Mouse (Mus musculus): ENCODE data around the gene Fut1. TPM values are rescaled to one million over a fixed set of nuclear protein-coding genes. Genes with fewer than 3 reads are reported as not detected.
"Not testable (repeated sequence)": the region's sequence is repeated elsewhere in the genome, so short reads cannot be mapped to it uniquely, and the experiment has no call there.

Gene Fut1
- polyA plus RNA-seq, 1 experiment, result 2.5 TPM

DNA sequence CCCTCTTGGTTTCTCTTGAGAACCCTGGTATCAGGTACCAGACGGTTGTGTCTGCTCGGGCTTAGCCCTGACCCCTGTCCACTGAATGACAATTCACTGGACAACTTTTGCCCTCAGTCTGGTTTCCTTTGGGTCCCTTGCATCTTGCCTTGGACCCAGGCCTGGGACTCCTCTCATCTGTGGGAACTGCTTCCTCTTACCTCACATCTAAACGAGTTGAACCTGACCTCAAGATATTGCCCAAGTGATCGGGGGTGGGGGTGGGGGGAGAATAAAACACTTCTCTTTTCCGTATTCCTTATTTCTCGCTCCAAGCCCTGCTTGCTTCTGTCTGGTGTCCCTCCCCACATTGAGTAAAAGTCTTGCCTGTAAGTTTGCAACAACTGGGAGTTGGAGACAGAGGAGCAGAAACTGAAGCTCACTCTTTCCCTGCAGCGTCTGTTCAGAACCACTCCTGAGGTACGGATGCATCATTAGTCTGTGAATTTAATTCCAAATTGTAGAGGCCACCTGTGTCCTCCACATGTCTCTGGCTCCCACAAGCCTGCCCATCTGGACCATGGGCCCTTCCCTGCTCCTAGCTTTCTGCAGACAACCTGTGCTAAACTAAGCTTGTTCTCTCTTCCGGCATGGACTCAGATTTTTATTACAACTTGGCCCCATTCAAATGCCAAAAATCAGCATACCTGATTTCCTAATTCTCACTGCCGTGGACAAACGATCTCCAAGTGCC, 43.8 kb downstream of the Fut1 start:
- no peak overlapping the region for H3K27ac ChIP-seq (ENCODE audit: insufficient read depth, low read depth, low read length)
- no peak for TF ChIP-seq CTCF (IDR thresholded peaks at IDR 0.05; ENCODE audit: extremely low read depth, insufficient read length, insufficient replicate concordance, low read depth, low read length)
- no peak for TF ChIP-seq POLR2A (IDR thresholded peaks at IDR 0.05; ENCODE audit: low read depth, low read length)
- 77% methylated on average over 11 of the region's 11 CpGs for WGBS

DNA sequence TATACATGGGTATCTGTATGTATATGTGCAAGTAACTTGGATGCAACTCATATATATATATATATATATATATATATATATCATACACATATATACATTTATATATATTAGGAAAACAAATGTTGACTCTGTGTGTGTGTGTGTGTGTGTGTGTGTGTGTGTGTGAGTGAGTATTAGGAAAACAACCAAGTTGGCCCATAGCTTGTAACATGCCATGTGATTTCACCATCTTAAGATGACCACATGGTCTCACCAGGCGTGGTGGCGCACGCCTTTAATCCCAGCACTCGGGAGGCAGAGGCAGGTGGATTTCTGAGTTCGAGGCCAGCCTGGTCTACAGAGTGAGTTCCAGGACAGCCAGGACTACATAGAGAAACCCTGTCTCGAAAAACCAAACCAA, 44.6 kb downstream of the Fut1 start:
- not testable (repeated sequence) for H3K4me3 ChIP-seq (ENCODE audit: low read depth, low read length); H3K27ac ChIP-seq (ENCODE audit: insufficient read depth, low read depth, low read length); H3K36me3 ChIP-seq (ENCODE audit: control insufficient read depth, insufficient read depth, low read length); H3K4me1 ChIP-seq (ENCODE audit: control insufficient read depth, insufficient read depth, insufficient read length, low read length)
- 89% methylated on average over 6 of the region's 6 CpGs for WGBS
- H3K27me3 ChIP-seq (ENCODE audit: control insufficient read depth, insufficient read depth, low read length), result peaks cover 45% of the 10 kb centered on the region

More for the DNA sequence above, 43.8 kb downstream of the Fut1 start:
- Histone ChIP-seq H3K4me3 (ENCODE audit: low read depth, low read length) (no peak overlapping the region), H3K4me1 (ENCODE audit: control insufficient read depth, insufficient read depth, insufficient read length, low read length) (no peaks in the 10 kb centered on the region), H3K36me3 (ENCODE audit: control insufficient read depth, insufficient read depth, low read length) (no peaks in the 10 kb centered on the region), H3K27me3 (ENCODE audit: control insufficient read depth, insufficient read depth, low read length) (peaks cover 40% of the 10 kb centered on the region)

DNA sequence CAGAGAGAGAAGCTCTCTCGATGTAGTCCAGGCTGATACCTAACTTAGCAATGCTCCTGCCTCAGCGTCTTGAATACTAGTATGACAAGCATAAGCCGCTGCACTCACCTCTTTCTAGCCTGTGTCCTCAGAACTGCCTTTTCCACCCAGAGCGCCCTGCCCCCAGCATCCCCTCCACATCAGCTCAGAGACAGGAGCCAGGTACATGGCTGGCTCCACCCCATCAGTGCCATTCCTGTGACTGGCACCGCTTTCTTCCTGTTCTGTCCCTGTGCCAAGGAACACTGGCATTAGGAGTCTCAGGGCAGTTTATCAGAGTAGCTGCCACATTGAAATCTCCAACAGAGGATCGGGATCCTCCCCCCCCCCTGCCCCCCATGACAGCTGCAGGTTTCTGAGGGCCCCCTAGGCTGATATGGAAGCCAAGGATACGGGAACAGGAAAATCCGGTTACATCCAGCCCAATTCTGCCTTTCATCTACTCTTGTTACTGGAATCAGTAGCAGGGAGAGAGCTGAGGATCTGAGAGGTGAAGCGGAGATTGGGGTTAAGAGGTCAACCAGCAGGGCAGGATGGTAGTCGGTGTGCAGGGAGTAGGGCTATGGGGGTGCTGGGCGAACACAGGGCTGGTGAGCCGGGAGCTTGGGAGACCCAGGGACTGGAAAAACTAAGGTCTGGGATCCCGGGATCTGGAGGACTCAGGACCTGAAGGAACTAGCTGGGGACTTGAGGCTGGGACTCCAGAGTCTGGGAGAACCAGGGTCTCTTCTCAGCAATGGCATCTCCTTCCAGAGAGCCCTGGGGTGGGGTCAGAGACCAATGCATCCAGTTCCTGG, 48.4 kb downstream of the Fut1 start:
- 32% methylated on average over 13 of the region's 13 CpGs for WGBS
- no peak overlapping the region for H3K27ac ChIP-seq (ENCODE audit: insufficient read depth, low read depth, low read length)
- TF ChIP-seq CTCF (IDR thresholded peaks at IDR 0.05; ENCODE audit: extremely low read depth, insufficient read length, insufficient replicate concordance, low read depth, low read length) (no peak), POLR2A (IDR thresholded peaks at IDR 0.05; ENCODE audit: low read depth, low read length) (no peak)
- H3K4me3 ChIP-seq (ENCODE audit: low read depth, low read length), result peak overlapping the region; percentile 32
- H3K4me1 ChIP-seq (ENCODE audit: control insufficient read depth, insufficient read depth, insufficient read length, low read length), result peaks cover 2% of the 10 kb centered on the region; the same call in 1 of the 2 replicates
- H3K36me3 ChIP-seq (ENCODE audit: control insufficient read depth, insufficient read depth, low read length), result no peaks in the 10 kb centered on the region
- H3K27me3 ChIP-seq (ENCODE audit: control insufficient read depth, insufficient read depth, low read length), result peaks cover 44% of the 10 kb centered on the region

DNA sequence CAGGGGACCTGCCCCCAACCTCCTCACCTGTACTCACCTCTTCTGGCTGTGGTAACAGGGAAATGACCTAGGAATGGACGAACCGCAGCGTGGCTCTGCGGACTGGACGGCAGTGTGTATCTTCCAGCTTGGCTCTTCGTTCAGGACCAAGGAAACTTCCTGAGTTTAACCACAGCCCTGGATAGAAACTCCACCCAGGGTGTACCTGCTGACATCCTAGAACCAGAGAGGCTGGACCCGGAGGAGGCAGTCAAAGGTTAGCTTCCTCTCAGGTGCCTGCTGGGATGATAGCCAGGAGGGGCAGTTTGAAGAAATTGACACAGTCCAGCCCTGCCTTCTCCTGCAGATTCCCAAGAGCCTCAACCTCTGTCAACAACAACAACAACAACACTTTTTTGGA, 49.1 kb downstream of the Fut1 start, which contains the start of gene Fut2:
Gene Fut2 (minus strand): TSS at position 234 of the 400 bp plus-strand sequence.
- Histone ChIP-seq H3K27me3 (ENCODE audit: control insufficient read depth, insufficient read depth, low read length) (peaks cover 47% of the 10 kb centered on the region), H3K36me3 (ENCODE audit: control insufficient read depth, insufficient read depth, low read length) (no peaks in the 10 kb centered on the region), H3K4me3 (ENCODE audit: low read depth, low read length) (peak within 1 kb of the TSS; percentile 32), H3K27ac (ENCODE audit: insufficient read depth, low read depth, low read length) (no peak within 1 kb of the TSS), H3K4me1 (ENCODE audit: control insufficient read depth, insufficient read depth, insufficient read length, low read length) (peaks cover 2% of the 10 kb centered on the region; the same call in 1 of the 2 replicates)
- WGBS, result 39% methylated on average over 7 of the region's 7 CpGs
- no peak for TF ChIP-seq POLR2A (IDR thresholded peaks at IDR 0.05; ENCODE audit: low read depth, low read length)
- no peak for TF ChIP-seq CTCF (IDR thresholded peaks at IDR 0.05; ENCODE audit: extremely low read depth, insufficient read length, insufficient replicate concordance, low read depth, low read length)

DNA sequence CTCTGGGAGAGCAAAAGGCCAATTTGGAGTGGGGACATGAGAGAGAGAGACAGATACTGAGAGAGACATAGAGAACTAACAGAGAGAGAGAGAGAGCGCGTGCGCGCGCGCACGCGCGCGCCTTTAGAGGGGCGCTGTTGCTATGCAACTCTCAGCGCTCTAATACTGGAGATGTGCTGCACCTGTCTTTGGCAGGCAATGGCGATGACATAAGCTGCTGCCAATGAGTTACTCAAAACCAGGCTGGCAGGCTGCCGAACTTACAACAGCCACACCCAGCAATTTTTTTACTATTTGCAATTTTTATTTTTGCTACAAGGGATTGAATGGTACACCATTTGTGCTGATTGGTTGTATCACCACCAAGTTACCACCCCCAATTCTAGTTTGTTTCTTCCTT, 50.7 kb downstream of the Fut1 start:
- 58% methylated on average over 14 of the region's 14 CpGs for WGBS
- Histone ChIP-seq H3K4me1 (ENCODE audit: control insufficient read depth, insufficient read depth, insufficient read length, low read length) (peaks cover 2% of the 10 kb centered on the region; the same call in 1 of the 2 replicates), H3K27me3 (ENCODE audit: control insufficient read depth, insufficient read depth, low read length) (peaks cover 58% of the 10 kb centered on the region), H3K27ac (ENCODE audit: insufficient read depth, low read depth, low read length) (no peak overlapping the region), H3K36me3 (ENCODE audit: control insufficient read depth, insufficient read depth, low read length) (no peaks in the 10 kb centered on the region), H3K4me3 (ENCODE audit: low read depth, low read length) (no peak overlapping the region)
- TF ChIP-seq POLR2A (IDR thresholded peaks at IDR 0.05; ENCODE audit: low read depth, low read length) (no peak), CTCF (IDR thresholded peaks at IDR 0.05; ENCODE audit: extremely low read depth, insufficient read length, insufficient replicate concordance, low read depth, low read length) (no peak)

DNA sequence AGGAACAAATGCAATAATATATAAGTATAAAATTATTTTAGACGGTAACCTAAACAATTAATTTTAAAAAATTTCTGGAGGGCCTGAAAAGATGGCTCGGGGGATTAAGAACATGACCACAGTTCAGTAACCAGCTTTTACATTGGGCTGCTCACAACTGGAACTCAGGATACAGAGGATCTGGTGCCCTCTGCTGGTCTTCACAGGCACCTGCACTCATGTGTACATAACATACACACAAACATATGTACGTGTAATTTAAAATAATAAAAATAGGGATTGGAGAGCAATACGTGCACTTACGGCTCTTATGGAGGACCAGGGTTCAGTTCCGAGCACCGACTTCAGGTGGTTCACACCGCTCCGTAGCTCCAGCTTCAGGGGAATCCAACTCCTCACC, 51.8 kb downstream of the Fut1 start:
- Histone ChIP-seq H3K27ac (ENCODE audit: insufficient read depth, low read depth, low read length) (no peak overlapping the region), H3K27me3 (ENCODE audit: control insufficient read depth, insufficient read depth, low read length) (peaks cover 58% of the 10 kb centered on the region), H3K4me3 (ENCODE audit: low read depth, low read length) (no peak overlapping the region), H3K36me3 (ENCODE audit: control insufficient read depth, insufficient read depth, low read length) (no peaks in the 10 kb centered on the region), H3K4me1 (ENCODE audit: control insufficient read depth, insufficient read depth, insufficient read length, low read length) (peaks cover 2% of the 10 kb centered on the region; the same call in 1 of the 2 replicates)
- TF ChIP-seq CTCF (IDR thresholded peaks at IDR 0.05; ENCODE audit: extremely low read depth, insufficient read length, insufficient replicate concordance, low read depth, low read length) (peak; percentile 15; the same call in 1 of the 2 replicates), POLR2A (IDR thresholded peaks at IDR 0.05; ENCODE audit: low read depth, low read length) (no peak)
- 95% methylated on average over 9 of the region's 9 CpGs for WGBS

Other genes starting within 250 kb of the Fut1 start
- gene Lin7b, start 246.7 kb upstream of the Fut1 start, polyA plus RNA-seq (2012; rRNA removed), result 2.9 and 4.0 TPM in 2 replicates
- gene Snrnp70, start 221.5 kb upstream of the Fut1 start, polyA plus RNA-seq (2012; rRNA removed), result 73.2 and 122 TPM in 2 replicates
- gene Kcna7, start 211.6 kb upstream of the Fut1 start, polyA plus RNA-seq (2012; rRNA removed), result 0.04 TPM in 1 of 2 replicates, not detected in the other
- gene Ntf5, start 203.6 kb upstream of the Fut1 start, polyA plus RNA-seq (2012; rRNA removed), result 0.13 and 0.28 TPM in 2 replicates
- 0.66 TPM in 1 of 2 replicates, not detected in the other for gene Lhb, start 196.5 kb upstream of the Fut1 start, polyA plus RNA-seq (2012; rRNA removed)
- gene Gys1, start 182.4 kb upstream of the Fut1 start, polyA plus RNA-seq (2012; rRNA removed), result 9.5 and 9.6 TPM in 2 replicates
- gene Ruvbl2, start 179.2 kb upstream of the Fut1 start, polyA plus RNA-seq (2012; rRNA removed), result 22.3 and 54.3 TPM in 2 replicates
- 1,857 and 2,336 TPM in 2 replicates for gene Ftl1, start 157.4 kb upstream of the Fut1 start, polyA plus RNA-seq (2012; rRNA removed)
- gene Bax, start 150.4 kb upstream of the Fut1 start, polyA plus RNA-seq (2012; rRNA removed), result 57.1 and 105 TPM in 2 replicates
- 0.09 TPM in 1 of 2 replicates, not detected in the other for gene Tulp2, start 135.4 kb upstream of the Fut1 start, polyA plus RNA-seq (2012; rRNA removed)
- 0.23 TPM in 1 of 2 replicates, not detected in the other for gene Gm45808, start 130.5 kb upstream of the Fut1 start, polyA plus RNA-seq (2012; rRNA removed)
- 0.34 and 0.41 TPM in 2 replicates for gene Dhdh, start 128.5 kb upstream of the Fut1 start, polyA plus RNA-seq (2012; rRNA removed)
- gene Nucb1, start 106.9 kb upstream of the Fut1 start, polyA plus RNA-seq (2012; rRNA removed), result 143 and 456 TPM in 2 replicates
- gene Ppp1r15a, start 91.0 kb upstream of the Fut1 start, polyA plus RNA-seq (2012; rRNA removed), result 15.3 and 15.9 TPM in 2 replicates
- 4.7 and 4.9 TPM in 2 replicates for gene Plekha4, start 91.0 kb upstream of the Fut1 start, polyA plus RNA-seq (2012; rRNA removed)
- 0.20 and 0.25 TPM in 2 replicates for gene Hsd17b14, start 62.4 kb upstream of the Fut1 start, polyA plus RNA-seq (2012; rRNA removed)
- gene Bcat2, start 47.1 kb upstream of the Fut1 start, polyA plus RNA-seq (2012; rRNA removed), result 26.3 and 41.8 TPM in 2 replicates
- gene Fgf21, start 1.8 kb upstream of the Fut1 start, polyA plus RNA-seq (2012; rRNA removed), result 0.29 and 4.2 TPM in 2 replicates
- 0.24 and 0.25 TPM in 2 replicates for gene Izumo1, start 4.5 kb downstream of the Fut1 start, polyA plus RNA-seq (2012; rRNA removed)
- 7.2 and 11.6 TPM in 2 replicates for gene Rasip1, start 10.2 kb downstream of the Fut1 start, polyA plus RNA-seq (2012; rRNA removed)
- 0.63 and 0.84 TPM in 2 replicates for gene Mamstr, start 22.7 kb downstream of the Fut1 start, polyA plus RNA-seq (2012; rRNA removed)
- gene Fut2, start 49.1 kb downstream of the Fut1 start, polyA plus RNA-seq (2012; rRNA removed), result 1.2 and 18.4 TPM in 2 replicates
- gene Ntn5, start 66.7 kb downstream of the Fut1 start, polyA plus RNA-seq (2012; rRNA removed), result 0.39 and 0.47 TPM in 2 replicates
- gene Sec1, start 77.1 kb downstream of the Fut1 start, polyA plus RNA-seq (2012; rRNA removed), result 0.14 and 0.22 TPM in 2 replicates
- gene Car11, start 82.6 kb downstream of the Fut1 start, polyA plus RNA-seq (2012; rRNA removed), result 2.1 and 2.3 TPM in 2 replicates
- 8.9 and 13.1 TPM in 2 replicates for gene Dbp, start 87.8 kb downstream of the Fut1 start, polyA plus RNA-seq (2012; rRNA removed)
- 820 and 1,370 TPM in 2 replicates for gene Rpl18, start 98.2 kb downstream of the Fut1 start, polyA plus RNA-seq (2012; rRNA removed)
- 87.3 and 164 TPM in 2 replicates for gene Sphk2, start 100.7 kb downstream of the Fut1 start, polyA plus RNA-seq (2012; rRNA removed)
- 64.5 and 102 TPM in 2 replicates for gene Fam83e, start 103.9 kb downstream of the Fut1 start, polyA plus RNA-seq (2012; rRNA removed)
- 0.20 and 0.38 TPM in 2 replicates for gene Spaca4, start 108.5 kb downstream of the Fut1 start, polyA plus RNA-seq (2012; rRNA removed)
- 1.9 and 2.1 TPM in 2 replicates for gene Lmtk3, start 166.4 kb downstream of the Fut1 start, polyA plus RNA-seq (2012; rRNA removed)
- 139 and 454 TPM in 2 replicates for gene Sult2b1, start 167.4 kb downstream of the Fut1 start, polyA plus RNA-seq (2012; rRNA removed)
- 19.2 and 51.4 TPM in 2 replicates for gene Cyth2, start 197.3 kb downstream of the Fut1 start, polyA plus RNA-seq (2012; rRNA removed)
- gene Kcnj14, start 207.5 kb downstream of the Fut1 start, polyA plus RNA-seq (2012; rRNA removed), result 0.08 and 0.28 TPM in 2 replicates
- gene Grwd1, start 213.7 kb downstream of the Fut1 start, polyA plus RNA-seq (2012; rRNA removed), result 8.5 and 10.1 TPM in 2 replicates

Measured in small intestine, adult 2 months (tissue).